Mouse (Mus musculus) G1E (cell line): ENCODE results near the gene Zbtb46. TPM values are rescaled to one million over a fixed set of nuclear protein-coding genes. Genes with fewer than 3 reads are reported as not detected.

ENCODE experiments used
- ATAC-seq: 2 replicates; pipeline ENCODE4 v1.8.0; 2016; ENCODE audit warnings: mild to moderate bottlenecking; ENCODE audit not compliant: insufficient number of reproducible peaks, poor library complexity, low FRiP score, severe bottlenecking; ENCODE audit errors: extremely low read depth
- DNase-seq: peaks from one replicate; pipeline ENCODE4 v3.0.0; 2012; ENCODE audit warnings: low spot score
- H3K27me3 ChIP-seq: 2 replicates; pipeline ENCODE4 v1.6.1; 2012; ENCODE audit warnings: mild to moderate bottlenecking, low read length, inconsistent platforms; ENCODE audit not compliant: insufficient read depth
- H3K36me3 ChIP-seq: replicated peaks from 2 replicates; pipeline ENCODE3; 2012; ENCODE audit warnings: mild to moderate bottlenecking, inconsistent platforms
- H3K4me1 ChIP-seq: 2 replicates; pipeline ENCODE4 v1.6.1; 2012; ENCODE audit warnings: low read depth, low read length, inconsistent platforms, mixed read lengths; ENCODE audit not compliant: insufficient read depth
- H3K4me3 ChIP-seq: 2 replicates; pipeline ENCODE4 v1.5.1; 2012; ENCODE audit warnings: low read depth, mild to moderate bottlenecking, inconsistent platforms, low read length, moderate library complexity, mixed read lengths
- H3K9me3 ChIP-seq: replicated peaks from 2 replicates; pipeline ENCODE4 v1.6.1; 2012; ENCODE audit warnings: inconsistent platforms
- CTCF ChIP-seq: IDR thresholded peaks from 2 replicates; pipeline ENCODE4 v1.5.1; 2012; ENCODE audit warnings: low read depth, low read length, inconsistent platforms, mixed read lengths
- GATA1 ChIP-seq: IDR thresholded peaks from 2 replicates; pipeline ENCODE4 v1.6.1; 2012; ENCODE audit warnings: borderline replicate concordance, low read length, inconsistent platforms, mixed read lengths
- GATA2 ChIP-seq: IDR thresholded peaks from 2 replicates; pipeline ENCODE4 v1.6.1; 2012; ENCODE audit warnings: low read depth, low read length, inconsistent platforms, borderline replicate concordance
- POLR2AphosphoS5 ChIP-seq: IDR thresholded peaks from 2 replicates; pipeline ENCODE4 v1.6.1; 2012; ENCODE audit warnings: low read depth, low read length, inconsistent platforms; ENCODE audit not compliant: insufficient replicate concordance
- TAL1 ChIP-seq: conservative IDR thresholded peaks from 2 replicates; pipeline ENCODE4 v1.6.1; 2012; ENCODE audit warnings: low read depth, low read length, inconsistent platforms, mixed read lengths
- polyA plus RNA-seq: library from polyadenylated mRNA; stranded (reverse); fragments of >175 nt; gene quantifications from 2 replicates; pipeline ENCODE4 v1.2.3, GENCODE M21; 2012
- total RNA-seq, 2 experiments: library from RNA; stranded (forward) in 1 of 2; stranded (reverse) in 1 of 2; fragments of 200-1000 nt in 1 of 2; fragments of >200 nt in 1 of 2; fragmentation: Nextera tagmentation in 1 of 2; gene quantifications; 2 replicates each; pipeline ENCODE4 v1.2.3; 2014 to 2017

Gene Zbtb46
- total and polyA plus RNA-seq, 3 experiments: 0.66 TPM; not detected in 2

DNA sequence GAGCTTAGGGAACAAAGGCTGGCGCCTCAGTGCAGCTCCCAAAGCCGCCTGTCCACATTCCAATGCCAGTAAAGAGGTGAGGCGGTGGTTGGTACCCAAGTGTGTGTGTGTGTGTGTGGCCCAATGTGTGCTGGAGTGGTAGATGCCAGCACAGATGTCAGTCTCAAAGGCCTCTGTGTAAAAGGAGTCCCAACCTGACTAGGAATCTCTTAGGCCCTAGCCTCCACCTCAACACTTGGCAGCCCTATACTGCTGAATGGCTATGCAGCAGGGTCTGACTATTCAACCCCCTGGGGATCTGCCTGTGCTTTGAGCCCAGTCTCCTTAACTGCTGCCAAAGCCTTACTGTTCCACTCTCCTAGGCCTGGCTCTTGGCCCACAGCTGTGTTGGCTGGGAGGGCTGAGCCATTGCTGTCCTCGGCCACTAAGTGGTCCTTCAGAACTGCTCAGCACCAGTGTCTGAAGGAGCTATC, 74.3 kb downstream of the Zbtb46 start:
- DNase-seq: no peak
- Histone ChIP-seq H3K4me1 (no peaks in the 10 kb centered on the region), H3K4me3 (no peak overlapping the region), H3K27me3 (no peaks in the 10 kb centered on the region), H3K36me3 (peaks cover 79% of the 10 kb centered on the region), H3K9me3 (no peaks in the 10 kb centered on the region)
- no peak for TF ChIP-seq POLR2AphosphoS5
- no peak for TF ChIP-seq GATA2
- no peak for TF ChIP-seq CTCF
- TF ChIP-seq GATA1: no peak
- no peak for TF ChIP-seq TAL1
- ATAC-seq: no peak

DNA sequence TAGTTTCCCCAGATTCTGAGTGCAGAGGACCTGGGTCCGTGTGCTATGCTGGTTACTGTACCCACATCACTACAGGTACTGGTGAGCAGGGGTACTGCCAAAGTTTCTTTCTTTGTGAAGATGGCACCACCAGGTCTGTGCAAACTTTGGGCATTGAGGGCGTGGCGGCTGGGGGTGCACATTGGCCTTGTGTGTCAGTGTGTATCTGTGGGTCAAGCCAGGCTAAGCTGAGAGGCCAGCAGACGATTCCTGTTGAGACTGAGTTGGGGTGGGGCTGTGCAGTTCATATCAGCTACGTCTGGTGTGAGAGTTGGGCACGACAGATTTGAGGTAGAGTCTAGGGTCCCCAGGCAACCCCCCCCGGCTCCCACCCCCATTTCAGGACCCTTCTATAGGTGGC, 74.8 kb downstream of the Zbtb46 start:
- no peak for DNase-seq
- H3K9me3 ChIP-seq: no peaks in the 10 kb centered on the region
- peaks cover 84% of the 10 kb centered on the region for H3K36me3 ChIP-seq
- no peaks in the 10 kb centered on the region for H3K4me1 ChIP-seq
- ATAC-seq: no peak
- no peaks in the 10 kb centered on the region for H3K27me3 ChIP-seq
- TF ChIP-seq GATA1 (no peak), CTCF (no peak), GATA2 (no peak)
- no peak overlapping the region for H3K4me3 ChIP-seq

DNA sequence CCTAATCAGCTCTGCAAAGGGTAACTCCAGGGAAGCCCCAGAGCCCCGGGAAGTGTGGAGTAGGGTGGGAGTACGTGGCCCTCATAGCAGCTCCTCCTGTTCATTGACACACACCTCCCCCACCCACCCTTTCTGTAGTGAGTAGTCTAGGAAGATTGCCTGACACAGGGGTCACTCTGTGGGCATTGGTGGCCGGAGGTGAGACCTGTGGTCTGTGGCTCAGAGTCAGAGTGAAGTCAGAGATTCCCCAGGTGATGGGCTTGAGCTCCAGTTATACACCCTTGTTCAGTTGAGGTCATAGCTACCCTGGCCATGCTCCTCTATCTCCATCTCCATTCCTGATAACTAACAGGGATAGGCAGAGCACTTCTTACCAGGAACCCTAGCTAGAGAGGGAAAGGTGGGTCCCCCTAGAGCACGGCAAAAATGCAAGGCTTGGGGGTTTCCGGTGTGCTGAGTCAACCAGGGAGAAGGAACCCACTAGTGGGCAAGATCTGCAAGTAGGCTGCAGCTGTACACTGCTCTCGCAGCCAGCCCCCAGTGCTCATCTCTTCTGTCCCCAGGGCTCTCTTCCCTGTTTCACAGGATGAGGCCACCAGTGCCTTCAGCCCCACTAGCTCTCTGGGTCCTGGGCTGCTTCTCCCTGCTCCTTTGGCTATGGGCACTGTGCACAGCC, 77.5 kb downstream of the Zbtb46 start:
- H3K9me3 ChIP-seq: no peaks in the 10 kb centered on the region
- peaks cover 100% of the 10 kb centered on the region for H3K36me3 ChIP-seq
- no peak for ATAC-seq
- H3K4me1 ChIP-seq: no peaks in the 10 kb centered on the region
- no peak for DNase-seq
- TF ChIP-seq GATA1: no peak
- no peak for TF ChIP-seq GATA2
- TF ChIP-seq CTCF: no peak
- TF ChIP-seq POLR2AphosphoS5: no peak
- H3K27me3 ChIP-seq: no peaks in the 10 kb centered on the region
- no peak overlapping the region for H3K4me3 ChIP-seq

DNA sequence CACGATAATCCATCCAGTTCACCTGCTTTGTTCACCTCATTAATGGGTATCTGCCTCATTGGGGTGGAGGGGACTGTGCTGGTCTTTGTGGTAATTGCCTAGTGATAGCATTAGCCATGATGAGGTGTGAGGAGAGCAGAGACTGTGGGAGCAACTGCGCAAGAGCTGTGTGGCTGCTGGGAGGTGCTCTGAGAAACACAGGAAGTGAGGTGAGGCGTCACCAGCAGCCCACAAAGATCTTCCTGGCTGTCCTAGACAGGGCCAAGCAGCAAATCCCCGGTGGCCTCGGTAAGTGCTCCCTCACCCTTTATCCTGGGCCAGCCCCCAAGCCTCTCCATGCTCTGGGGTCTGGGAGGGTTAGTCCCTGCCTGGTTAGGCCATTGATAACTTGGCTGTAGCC, 78.1 kb downstream of the Zbtb46 start:
- TF ChIP-seq GATA1 (no peak), CTCF (no peak), TAL1 (no peak), GATA2 (no peak), POLR2AphosphoS5 (no peak)
- Histone ChIP-seq H3K27me3 (no peaks in the 10 kb centered on the region), H3K9me3 (no peaks in the 10 kb centered on the region), H3K4me1 (no peaks in the 10 kb centered on the region), H3K36me3 (peaks cover 100% of the 10 kb centered on the region), H3K4me3 (no peak overlapping the region)
- DNase-seq: no peak
- ATAC-seq: no peak

DNA sequence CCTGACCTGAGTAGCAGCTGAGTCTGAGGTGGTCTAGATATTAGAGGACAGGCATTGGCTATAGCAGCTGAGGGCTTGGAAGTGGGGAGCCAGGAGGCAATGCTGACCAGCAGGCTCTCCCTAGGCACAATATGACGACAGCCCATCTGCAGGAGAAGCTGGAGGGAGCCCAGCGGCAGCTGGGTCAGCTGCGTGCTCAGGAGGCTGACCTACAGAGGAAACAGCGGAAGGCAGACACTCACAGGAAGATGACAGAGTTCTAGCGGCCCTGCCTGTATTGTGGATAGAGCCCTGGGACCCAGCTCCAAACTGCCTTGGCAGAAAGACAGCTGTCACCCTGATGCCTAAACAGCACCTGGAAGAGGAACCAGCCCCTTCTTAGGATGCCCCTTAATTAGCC, 79.0 kb downstream of the Zbtb46 start:
- no peak for ATAC-seq
- Histone ChIP-seq H3K27me3 (no peaks in the 10 kb centered on the region), H3K36me3 (peaks cover 97% of the 10 kb centered on the region)

DNA sequence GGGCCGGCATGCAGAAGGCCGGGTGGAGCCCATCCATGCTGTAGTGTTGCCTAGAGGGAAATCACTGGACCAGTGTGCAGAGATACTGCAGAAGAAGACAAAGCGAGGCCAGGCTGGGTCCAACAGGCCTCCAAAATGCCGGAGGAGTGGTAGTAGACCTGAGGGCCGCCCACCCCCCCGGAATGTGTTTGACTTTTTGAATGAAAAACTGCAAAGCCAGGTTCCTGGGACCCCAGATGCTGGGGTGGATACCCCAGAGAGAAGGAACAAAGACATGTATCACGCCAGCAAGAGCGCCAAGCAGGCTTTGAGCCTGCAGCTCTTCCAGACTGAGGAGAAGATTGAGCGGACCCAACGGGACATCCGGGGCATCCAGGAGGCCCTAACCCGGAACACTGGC, 79.4 kb downstream of the Zbtb46 start, which contains the start of gene Lime1:
Gene Lime1 (plus strand): TSS at position 301 of the 400 bp plus-strand sequence.
- no peaks in the 10 kb centered on the region for H3K4me1 ChIP-seq
- no peaks in the 10 kb centered on the region for H3K27me3 ChIP-seq
- DNase-seq (no peak), ATAC-seq (no peak)
- H3K9me3 ChIP-seq: no peaks in the 10 kb centered on the region
- TF ChIP-seq CTCF (no peak), GATA2 (no peak), POLR2AphosphoS5 (no peak), TAL1 (no peak), GATA1 (no peak)
- H3K4me3 ChIP-seq: no peak within 1 kb of the TSS
- peaks cover 97% of the 10 kb centered on the region for H3K36me3 ChIP-seq

More for the DNA sequence above, 79.0 kb downstream of the Zbtb46 start:
- Histone ChIP-seq H3K9me3 (no peaks in the 10 kb centered on the region), H3K4me1 (no peaks in the 10 kb centered on the region), H3K4me3 (no peak overlapping the region)
- TF ChIP-seq GATA1 (no peak), TAL1 (no peak), POLR2AphosphoS5 (no peak), CTCF (no peak), GATA2 (no peak)
- no peak for DNase-seq

DNA sequence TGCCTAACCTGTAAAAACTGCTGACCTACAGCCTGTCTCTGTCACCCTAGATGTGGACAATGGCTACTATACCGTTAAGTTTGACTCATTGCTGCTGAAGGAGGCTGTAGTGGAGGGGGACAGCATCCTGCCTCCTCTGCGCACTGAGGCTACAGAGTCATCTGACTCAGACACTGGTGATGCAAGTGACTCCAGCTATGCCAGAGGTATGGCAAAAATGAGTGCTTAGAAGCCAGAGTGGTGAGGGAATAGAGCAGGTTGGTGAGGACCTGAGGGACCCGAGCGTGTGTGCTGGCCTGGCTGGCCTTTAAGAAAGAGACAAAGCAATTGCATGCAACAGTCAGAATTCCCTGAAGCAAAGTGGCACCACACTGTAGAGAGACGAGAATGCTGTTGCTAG, 80.5 kb downstream of the Zbtb46 start:
- TF ChIP-seq GATA2 (no peak), TAL1 (no peak), GATA1 (no peak), POLR2AphosphoS5 (no peak), CTCF (no peak)
- no peak for DNase-seq
- Histone ChIP-seq H3K4me1 (peaks cover 6% of the 10 kb centered on the region), H3K27me3 (no peaks in the 10 kb centered on the region), H3K9me3 (no peaks in the 10 kb centered on the region), H3K4me3 (no peak overlapping the region), H3K36me3 (peaks cover 96% of the 10 kb centered on the region)
- ATAC-seq: no peak
